ENCODE assay signal across 8 mouse cellular contexts in genomic region chr2:25356208-25357079, GRCm38 (mm10). TPM values are rescaled to one million over a fixed set of nuclear protein-coding genes. Genes with fewer than 3 reads are reported as not detected.
A peak's percentile ranks its signal among the peaks of the same experiment; 100 is the strongest.
DNase-seq lines count a peak whose midpoint lies in the region; ATAC-seq lines count a peak whose summit lies in the region.

Gene Dpp7 (minus strand): TSS chr2:25356359.

- peak; percentile 80 for DNase-seq in adrenal gland, adult 2 months
- DNase-seq in embryo, embryonic 10.5 days (ENCODE audit: low spot score), result peak; percentile 93
- DNase-seq in gastrocnemius, postnatal 14 days, result peak; percentile 84
- DNase-seq in left cerebral cortex, adult 9 months (ENCODE audit: low spot score in 2 of 2), result peak; percentile 67 to 86
- peak; percentile 87 to 88 for DNase-seq in right cerebral cortex, adult 2 months (ENCODE audit: low spot score in 2 of 2)
- peak; percentile 58 for DNase-seq in urinary bladder, postnatal 25 days (ENCODE audit: low spot score)

- intact Hi-C loops in gastrocnemius, postnatal 14 days (cut with DNase I; ENCODE audit: low total_unique reads), result no loop called here

- H3K4me3 ChIP-seq in megakaryocyte, embryonic 14.5 days (replicated peaks), result peak within 1 kb of the TSS; percentile 98

- ATAC-seq in inflammation-experienced regulatory T-cells, adult 6 months, result peak; percentile 88

- no peaks in the 10 kb centered on the region for H3K27me3 ChIP-seq in megakaryocyte, embryonic 14.5 days (replicated peaks)

- H3K4me1 ChIP-seq in megakaryocyte, embryonic 14.5 days, result peaks cover 47% of the 10 kb centered on the region

- H3K9me3 ChIP-seq in megakaryocyte, embryonic 14.5 days, result no peaks in the 10 kb centered on the region

- peaks cover 60% of the 10 kb centered on the region for H3K36me3 ChIP-seq in megakaryocyte, embryonic 14.5 days (replicated peaks; ENCODE audit: low read length)

RNA-seq across cellular contexts. Expression of gene Dpp7, which starts in this region (rescaled TPM):
- total RNA-seq in adrenal gland, adult 2 months (2021), result 10 to 100 TPM; 34.2 to 38.5 TPM
- 47.1 and 55.0 TPM in 2 replicates for polyA plus RNA-seq in adrenal gland, adult 2 months (2012; rRNA removed)
- total RNA-seq in gastrocnemius, postnatal 14 days (2021), result 1 to 10 TPM; 6.0 to 6.6 TPM
- 10 to 100 TPM; 10.2 to 24.6 (median 21.1) TPM for polyA plus RNA-seq in inflammation-experienced regulatory T-cells, adult 6 months (2017; shearing (Covaris generic))
- 4.3 and 4.4 TPM in 2 replicates for polyA plus RNA-seq in megakaryocyte, embryonic 14.5 days (2012; ENCODE audit: insufficient read depth, low replicate concordance)

Comparison
In these comparisons a context has a peak if more than half of its experiments do, and no peak if none do; other contexts are left out.
1. Peak in every context shown above with its lines: DNase-seq, ATAC-seq and H3K4me3 ChIP-seq.
2. RNA of gene Dpp7 (total RNA-seq): 34.2 to 38.5 TPM in adrenal gland, adult 2 months; 6.0 to 6.6 TPM in gastrocnemius, postnatal 14 days; every median in the first group is over 4 times any median in the second.